Mouse (Mus musculus): ENCODE data around the gene Gm28035.
A peak's percentile ranks its signal among the peaks of the same experiment; 100 is the strongest.

Gm28035 gene

DNA sequence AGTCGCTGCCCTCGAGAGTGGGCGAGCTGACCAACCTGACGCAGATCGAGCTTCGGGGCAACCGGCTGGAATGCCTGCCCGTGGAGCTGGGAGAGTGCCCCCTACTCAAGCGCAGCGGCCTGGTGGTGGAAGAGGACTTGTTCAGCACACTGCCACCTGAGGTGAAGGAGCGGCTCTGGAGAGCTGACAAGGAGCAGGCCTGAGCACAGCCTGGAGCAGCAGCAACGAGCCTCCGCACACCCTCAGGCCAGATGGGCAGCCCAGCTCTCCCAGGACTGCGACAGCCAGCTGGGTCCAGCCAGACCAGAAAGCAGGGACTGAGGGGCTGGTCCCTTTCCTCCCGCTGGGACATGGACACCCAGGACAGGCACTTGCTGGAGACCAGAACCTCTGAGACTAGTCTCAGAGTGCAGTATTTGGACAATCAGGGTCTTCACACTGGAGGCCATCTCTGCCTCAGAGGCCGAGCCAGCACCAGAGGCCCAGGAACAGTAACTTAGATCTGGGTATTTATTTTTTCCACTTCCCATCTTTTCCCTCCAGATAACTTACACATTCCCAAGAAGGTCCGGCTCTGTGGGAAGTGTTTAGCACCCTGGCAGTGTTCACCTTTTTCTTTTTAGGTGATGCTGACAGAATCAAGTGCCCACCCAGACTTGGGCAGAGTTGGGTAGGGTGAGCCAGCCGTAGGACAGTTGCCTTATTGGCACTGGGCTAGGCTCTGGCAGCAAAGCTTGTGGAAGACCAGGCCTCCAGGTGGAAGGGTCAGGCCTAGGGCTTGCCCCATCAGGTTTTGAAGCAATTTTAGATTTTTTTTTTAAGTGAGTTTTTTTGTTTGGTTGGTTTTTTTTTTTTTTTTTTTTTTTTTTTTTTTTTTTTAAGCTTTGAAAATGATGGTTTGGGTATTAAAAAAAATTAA lies 21.8 kb downstream of the Gm28035 start:
- DNase-seq (ENCODE audit: low spot score in 2 of 2): no peak

DNA sequence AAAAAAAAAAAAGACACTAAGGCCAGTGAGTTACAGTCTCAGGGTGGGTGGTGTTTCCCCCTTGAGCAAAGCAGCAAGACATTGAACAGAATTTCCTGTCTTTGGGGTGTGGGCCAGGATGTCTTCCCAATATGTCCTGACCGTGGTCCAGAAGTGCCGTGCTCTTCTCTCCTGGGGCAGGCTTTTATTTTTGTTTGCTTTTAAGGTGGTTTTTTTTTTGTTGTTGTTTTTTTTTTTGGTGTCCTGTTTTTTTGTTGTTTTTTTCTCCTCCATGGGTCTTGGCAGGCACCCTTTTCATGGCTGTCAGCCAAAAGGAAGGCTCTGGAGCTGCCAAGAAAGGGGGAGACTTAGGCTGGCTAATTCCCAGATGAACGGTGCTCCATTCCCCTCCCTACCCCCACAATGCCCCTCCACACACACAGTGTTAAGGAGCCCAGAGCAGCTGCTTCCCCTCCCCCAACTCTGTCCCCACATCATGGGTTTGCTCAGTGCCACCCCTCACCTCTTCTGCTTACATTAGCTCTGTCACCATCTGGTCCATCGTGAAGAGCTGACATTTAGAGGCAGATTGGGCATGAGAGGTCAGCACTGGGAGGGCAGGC lies 22.6 kb downstream of the Gm28035 start:
- peak; percentile 82 to 86 for DNase-seq (ENCODE audit: low spot score in 2 of 2)

DNA sequence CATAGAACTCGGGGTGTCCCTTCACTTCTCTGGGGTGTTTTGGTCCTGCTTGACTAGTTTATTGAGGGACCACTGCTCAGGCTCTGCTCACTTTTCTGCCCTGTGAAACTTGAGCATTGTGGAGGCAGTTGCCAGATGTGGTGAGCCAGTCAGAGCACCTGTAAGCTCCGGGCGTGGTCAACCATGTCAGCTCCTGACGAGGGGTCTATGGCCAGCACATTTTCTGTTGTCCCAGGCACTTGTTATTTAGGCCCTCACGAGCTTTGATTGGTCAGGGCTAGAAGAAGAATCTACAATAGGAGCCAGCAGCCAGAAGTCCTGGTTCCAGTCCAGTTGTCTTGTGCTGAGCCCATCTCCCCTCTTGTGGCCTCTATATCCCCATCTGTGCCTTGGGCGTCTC lies 23.4 kb downstream of the Gm28035 start:
- no peak for DNase-seq (ENCODE audit: low spot score in 2 of 2)

DNA sequence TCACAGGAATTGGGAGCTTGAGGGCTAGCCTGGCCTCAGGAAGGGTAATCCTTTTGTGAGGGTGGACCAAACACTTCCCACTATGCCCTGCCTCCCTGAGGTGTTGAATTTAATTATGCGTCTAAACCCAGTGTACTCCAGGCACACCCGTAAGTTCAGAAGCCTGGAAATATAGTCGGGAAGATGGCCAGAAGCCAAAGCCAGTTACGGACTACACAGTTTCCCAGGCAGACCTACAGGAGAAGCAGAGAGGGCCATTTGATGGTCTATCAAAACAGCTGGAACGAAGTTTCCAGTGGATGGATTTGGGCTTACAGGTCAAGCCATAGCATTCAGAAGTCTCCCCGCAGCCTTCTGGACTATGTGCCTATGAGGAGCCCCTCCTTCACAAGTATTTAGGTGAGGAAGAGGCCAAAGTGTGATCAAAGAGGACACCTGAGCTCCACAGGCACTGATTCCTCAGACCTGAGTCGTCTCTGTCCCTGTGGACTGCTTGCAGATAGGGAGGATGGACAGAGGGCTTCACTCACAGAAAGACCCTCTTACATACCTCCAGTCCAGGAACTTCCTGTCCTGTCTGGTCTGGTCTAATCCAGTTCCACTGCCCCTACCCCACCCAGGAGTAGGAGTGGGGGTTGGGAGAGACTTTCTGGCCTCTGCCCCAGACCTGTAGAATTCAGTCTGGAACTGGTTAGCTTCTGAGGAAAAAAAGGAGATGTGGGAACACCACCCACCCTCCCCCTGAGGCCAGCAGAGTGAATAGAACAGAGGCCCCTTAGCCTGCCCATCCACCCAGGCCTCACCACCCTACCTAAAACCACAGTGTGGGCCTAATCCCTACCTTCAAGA lies 24.5 kb downstream of the Gm28035 start:
- DNase-seq (ENCODE audit: low spot score in 2 of 2): no peak

DNA sequence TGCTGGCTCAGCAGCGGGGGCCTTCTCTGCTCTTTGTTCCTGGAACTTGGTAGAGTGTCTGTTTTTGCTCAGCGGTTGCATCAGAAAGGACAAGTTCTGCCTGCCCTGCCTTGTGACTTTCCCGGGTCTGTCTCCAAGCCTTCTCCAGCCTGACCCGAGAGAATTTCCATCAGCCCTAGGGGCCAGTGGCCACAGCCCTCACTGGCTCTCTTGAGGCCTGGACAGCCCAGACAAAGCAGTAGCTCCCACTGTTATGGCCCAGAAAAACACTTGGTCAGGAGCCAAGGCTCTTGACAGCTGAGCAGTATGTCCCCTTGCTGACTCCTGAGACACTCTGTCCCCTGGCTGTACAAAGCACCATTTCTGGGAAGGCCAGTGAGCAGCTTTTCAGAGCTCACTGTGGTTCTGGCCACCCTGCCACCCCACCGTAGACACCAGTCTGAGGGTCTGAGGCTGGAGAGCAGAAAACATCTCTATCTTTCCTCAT lies 25.4 kb downstream of the Gm28035 start, which contains the start of gene Phyhd1:
Gene Phyhd1 (plus strand): TSS at position 437 of the 487 bp plus-strand sequence.
- peak; percentile 78 to 83 for DNase-seq (ENCODE audit: low spot score in 2 of 2)

DNA sequence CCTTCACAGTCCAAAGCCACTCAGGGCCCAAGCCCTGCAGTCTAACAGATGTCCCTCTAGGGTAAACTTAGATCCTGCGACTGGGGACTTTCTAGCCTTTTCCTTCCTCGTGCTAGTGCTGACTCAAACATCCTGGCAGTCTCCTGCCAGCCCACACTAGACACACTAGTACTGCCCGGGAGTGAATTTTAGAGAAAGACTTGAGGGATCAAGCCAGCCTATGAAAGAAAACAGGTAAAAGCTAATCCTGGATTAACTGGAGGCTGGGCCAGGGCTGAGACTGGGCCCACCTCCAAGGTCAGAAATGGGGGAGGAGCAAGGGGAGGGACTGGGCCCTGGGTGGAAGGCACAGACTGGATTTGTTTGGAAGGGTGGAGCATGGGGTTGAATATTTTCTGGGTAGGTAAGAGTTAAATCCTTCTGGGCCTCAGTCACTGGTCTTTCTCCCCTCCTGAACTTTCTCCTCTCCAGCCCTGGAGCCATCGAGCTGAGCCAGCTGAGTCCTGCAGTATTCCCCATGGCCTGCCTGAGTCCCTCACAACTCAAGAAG lies 26.1 kb downstream of the Gm28035 start:
- DNase-seq (ENCODE audit: low spot score in 2 of 2): peak in 1 of 2 experiments; percentile 50

DNA sequence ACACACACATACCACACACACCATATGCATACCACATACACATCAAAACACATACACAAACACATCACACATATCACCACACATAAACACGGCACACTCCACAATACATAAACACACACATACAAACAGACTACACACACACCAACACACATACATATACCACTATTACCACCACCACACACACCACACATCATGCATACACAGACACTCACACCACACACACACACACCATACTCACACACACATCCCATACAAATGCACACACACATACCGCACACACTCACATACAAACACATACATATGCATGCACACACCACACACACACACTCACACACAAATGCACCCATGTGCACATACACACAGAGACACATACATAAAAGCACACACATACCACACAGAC lies 27.1 kb downstream of the Gm28035 start:
- no peak for DNase-seq (ENCODE audit: low spot score in 2 of 2)

DNA sequence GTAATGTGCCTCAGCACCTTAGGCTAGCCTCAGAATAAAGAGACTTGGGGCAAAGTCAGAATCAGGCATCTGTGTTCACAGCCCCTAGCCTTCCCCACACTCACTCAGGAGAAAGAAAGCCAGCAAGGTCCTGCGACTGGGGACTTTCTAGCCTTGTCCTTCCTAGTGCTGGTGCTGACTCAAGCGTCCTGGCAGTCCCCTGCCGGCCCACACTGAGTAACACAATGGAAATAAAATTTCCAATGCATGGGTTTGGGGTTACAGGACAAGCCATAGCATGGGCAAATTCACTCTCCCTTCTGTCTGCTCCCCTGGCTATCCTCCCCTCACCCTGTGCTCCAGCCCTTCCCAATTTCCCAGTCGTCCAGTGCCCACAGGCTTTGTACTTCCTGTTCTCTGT lies 28.0 kb downstream of the Gm28035 start:
- DNase-seq (ENCODE audit: low spot score in 2 of 2): no peak

DNA sequence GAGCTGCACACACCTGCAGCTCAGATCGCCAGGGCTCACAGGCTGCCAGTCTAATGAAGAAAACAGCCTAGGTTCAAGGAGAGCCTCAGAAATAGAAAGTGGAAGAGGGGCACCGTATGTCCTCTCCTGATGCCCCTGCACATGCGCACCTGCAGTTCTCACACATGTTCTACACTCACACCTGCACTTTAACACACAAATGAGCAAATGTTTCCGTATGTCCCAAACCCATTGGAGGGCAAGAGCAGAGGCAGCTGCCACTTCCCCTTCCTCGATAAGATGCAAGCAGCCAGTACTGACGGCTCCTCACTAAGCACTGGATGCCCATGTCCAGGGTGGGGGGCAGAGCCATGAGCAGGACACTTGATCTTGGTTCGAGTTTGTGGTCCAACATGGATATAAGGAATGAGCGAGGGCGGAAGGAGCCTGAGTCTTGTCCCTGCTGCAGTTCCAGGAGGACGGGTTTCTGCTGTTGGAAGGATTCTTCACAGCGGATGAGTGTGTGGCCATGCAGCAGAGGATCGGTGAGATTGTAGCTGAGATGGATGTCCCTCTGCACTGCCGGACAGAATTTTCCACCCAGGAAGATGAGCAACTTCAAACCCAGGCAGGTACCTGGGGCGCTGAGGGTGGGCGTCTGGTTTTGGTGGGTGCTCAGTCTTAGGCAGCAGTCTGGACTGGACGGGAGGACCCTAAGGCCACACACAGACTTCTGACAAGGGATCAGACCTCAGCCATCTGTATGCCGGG lies 29.0 kb downstream of the Gm28035 start:
- peak in 1 of 2 experiments; percentile 25 for DNase-seq (ENCODE audit: low spot score in 2 of 2)

DNA sequence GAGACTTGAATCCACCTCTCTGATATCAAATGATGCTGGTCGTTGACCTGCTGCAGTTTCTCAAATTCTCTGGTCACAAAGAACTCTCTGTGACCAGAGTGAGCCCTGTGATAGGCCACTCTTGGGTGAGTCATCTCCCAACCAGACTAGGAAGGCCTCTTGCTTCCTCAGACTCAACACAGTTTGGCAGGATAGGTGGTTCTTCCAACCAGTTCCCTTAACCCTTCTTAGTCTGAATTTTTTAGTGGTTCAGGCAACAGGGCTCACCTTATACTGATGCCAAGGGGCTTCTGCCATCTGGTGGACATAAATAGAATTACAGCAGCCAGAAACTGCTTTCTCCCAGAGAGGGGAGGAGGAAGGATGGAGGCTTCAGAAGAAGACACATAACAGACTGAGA lies 29.8 kb downstream of the Gm28035 start:
- DNase-seq (ENCODE audit: low spot score in 2 of 2): peak; percentile 81 to 83

DNA sequence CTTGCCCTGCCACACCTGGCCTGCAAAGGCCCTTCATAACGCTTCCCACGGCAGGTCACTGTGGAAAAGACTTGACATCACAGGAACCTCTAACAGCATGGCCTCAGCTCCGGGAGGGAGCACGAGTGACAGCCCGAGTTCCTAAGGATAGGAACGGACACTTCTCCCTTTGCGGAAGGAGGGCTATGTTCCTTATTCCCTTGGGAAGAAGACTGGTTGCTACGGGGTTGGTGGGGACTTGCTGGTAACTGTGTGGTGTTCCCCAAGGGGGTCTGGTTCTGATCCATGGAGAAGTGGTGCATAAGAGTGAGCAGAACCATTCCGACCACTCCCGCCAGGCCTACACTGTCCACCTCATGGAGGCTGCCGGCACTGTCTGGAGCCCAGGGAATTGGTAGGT lies 40.4 kb downstream of the Gm28035 start, which contains the start of gene Gm28038:
Gene Gm28038 (plus strand): TSS at position 301 of the 400 bp plus-strand sequence.
- DNase-seq (ENCODE audit: low spot score in 2 of 2): no peak

DNA sequence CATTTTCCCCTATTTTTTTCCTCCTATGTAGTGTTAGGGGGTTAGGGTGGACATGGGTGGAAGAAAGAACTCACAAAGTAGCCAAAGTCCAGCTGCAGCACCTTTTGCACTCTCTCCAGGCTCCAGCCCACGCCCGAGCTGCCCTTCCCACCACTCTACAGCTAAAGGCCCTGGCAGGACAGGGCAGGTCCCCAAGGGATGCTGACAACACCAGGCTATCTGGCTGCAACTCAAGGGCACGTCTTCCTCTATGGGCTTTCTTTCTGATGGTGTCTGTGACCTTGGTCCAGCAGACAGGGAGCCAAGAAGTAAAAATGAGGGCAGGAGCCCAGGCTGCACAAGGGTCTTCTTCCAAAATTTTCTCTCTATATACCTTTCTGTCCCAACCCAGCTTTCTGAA lies 41.3 kb downstream of the Gm28035 start:
- DNase-seq (ENCODE audit: low spot score in 2 of 2): no peak

DNA sequence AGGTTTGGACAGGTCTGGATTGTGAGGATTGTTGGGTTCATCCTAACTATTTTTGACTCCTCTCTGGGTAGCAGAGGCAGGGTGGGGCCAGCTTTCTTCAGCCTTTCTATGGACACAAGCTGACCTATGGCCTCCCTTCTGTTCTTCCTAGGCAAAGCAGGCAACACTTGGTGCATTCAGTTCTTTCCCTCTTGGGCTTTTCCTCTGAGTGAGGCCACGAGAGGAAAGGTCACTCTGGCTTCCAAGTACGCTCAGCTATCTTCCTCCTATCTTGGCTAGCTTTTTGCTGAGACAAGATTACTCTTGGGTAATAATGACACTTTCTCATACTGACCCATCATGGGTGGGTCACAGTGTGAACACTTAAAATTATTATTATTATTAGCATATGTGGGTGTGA lies 42.8 kb downstream of the Gm28035 start:
- DNase-seq (ENCODE audit: low spot score in 2 of 2): no peak

DNA sequence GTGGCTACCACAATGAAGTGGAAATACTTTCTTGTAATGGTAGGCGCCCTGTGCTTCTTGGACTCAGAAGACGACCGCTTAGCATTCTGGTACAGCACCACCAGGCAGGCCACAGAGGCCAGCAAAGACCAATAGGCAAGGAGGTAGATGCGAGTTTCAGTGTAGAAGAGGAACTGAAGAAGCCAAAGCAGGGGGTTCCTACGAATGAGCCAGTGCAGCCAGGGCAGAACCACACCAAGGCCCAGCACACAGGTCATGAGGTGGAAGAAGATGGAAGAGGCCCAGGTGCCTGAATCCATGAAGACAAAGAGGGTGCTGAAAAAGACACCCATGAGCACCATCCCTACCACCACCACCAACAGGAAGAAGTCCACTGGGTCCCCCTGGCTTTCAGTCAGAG lies 44.6 kb downstream of the Gm28035 start:
- no peak for DNase-seq (ENCODE audit: low spot score in 2 of 2)

DNA sequence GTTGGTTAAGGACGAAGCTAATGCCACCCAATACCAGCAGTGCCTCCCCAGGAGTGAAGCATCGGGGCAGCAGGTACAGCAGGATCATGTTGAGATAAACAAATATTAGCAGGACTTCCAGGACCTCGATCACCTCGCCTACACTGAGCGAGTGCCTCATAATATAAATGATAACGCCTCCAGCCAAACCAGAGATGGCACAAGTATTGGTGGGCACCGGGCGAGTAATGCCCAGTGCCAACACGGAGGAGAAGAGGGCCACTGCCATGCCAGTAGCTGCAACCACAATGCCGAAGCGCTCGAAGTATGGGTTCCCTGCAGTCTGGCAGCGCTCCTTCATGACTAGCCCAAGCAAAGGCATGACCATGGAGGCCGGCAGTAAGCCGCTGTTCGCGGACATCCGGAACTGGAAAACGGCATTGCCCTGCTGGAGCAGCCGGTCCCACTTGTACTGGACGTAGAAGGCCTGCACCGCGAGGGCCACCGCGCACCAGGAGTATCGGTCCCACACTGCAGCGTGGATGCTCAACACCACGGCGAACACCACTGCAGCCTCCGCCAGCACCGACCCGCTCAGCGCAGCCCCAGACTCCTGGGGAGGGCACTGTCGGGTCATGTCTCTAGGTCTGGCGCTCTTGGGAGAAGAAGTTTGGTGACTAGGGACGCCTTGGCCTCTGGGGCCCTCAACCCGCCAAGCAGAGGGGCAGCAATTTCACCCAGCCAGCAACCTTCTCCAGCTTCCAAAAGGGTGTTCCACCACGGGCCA lies 45.2 kb downstream of the Gm28035 start:
- DNase-seq (ENCODE audit: low spot score in 2 of 2): peak; percentile 38 to 42

DNA sequence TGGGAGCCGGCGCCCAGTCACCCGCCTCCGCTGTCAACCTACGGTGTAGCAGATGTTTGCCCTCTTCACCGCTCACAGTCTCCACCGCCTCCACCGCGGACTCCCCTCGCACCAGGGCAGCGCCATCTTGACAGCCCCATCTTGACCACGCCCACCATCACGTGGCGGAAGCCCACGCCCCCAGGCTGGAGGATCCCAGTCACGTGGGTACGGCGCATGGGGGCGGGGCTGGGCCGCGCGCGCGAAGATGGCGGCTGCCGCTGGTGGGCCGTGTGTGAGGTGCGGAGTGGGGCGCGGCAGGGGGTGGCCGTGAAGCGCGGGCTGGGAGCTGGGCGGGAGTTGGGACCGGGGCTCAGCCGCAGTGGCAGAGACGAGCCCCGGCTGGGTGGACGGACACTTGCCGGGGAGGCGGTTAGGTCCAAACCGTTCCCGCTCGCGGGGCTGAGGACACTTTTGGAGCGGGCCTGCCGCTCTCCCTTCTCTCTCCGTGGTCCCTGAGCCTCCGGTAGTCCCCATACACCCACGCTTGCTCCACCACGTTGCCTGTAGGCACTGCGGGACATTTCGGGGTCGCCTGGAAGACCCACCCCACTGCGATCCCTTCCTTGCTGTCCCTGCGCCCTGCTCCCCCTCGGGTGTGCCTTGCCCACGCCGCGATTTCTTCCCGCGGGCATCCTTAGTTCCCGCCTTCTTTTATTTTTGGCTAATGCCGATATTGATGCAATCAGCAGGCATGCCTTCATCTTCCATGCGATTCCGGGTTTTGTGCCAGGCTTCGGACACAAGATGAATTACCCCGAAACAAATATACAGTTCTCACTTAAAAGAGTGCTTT lies 46.0 kb downstream of the Gm28035 start, which contains the start of the genes Dolk and Nup188:
Gene Dolk (minus strand): TSS at position 143 of the 835 bp plus-strand sequence.
Gene Nup188 (plus strand): TSS at position 206 of the 835 bp plus-strand sequence.
- peak; percentile 97 to 99 for DNase-seq (ENCODE audit: low spot score in 2 of 2)

DNA sequence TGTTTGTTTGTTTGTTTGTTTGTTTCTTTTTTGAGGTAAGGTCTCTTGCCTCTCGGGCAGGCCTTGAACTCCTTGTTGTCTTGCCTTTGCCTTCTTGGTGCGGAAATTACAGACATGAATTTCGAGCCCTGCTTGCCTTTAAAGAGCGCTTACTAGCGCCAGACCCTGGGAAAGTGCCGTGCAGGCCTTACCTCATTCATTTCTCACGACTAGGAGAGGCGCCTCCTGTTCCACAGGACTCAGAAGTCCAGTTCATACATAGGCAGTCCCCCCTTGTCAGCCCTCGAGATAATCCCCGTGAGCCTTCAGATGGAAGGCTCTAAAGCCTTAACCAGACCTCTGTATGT lies 46.6 kb downstream of the Gm28035 start:
- DNase-seq (ENCODE audit: low spot score in 2 of 2): no peak

DNA sequence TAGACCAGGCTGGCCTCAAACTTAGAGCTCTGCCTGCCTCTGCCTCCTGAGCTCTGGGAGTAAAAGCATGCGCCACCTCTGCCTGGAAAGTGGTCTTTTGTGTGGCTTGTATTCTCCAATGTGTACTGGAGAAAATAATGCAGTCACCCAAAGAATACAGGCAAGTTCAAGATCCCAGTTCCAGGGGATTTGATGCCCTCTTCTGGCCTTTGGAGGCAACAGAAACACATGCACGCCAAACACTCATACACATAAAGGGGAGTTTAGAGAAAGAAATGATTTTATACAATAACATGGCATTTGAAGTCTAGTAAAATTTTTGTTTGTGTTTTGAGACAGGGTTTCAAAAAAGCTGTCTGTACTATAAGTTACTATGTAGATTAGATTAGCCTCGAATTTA lies 59.2 kb downstream of the Gm28035 start:
- no peak for DNase-seq (ENCODE audit: low spot score in 2 of 2)

DNA sequence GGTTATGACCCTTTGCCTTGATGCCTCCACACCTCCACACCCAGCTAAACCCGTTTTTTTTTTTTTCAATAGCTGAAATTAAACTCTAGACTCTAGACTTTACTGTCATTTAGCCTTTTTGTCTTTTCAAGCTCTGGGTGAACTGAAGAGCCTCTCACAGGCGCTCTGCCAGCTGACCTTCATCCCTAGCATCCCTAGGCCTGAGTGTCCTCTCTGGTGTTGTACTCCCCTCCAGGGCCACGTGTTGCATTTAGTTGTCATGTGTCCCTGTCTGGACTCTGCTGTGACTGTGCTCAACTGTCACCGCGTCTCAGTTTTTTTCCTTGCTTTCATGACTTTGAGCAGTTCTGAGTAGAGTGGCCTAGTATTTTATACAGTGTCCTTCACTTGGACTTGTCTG lies 59.6 kb downstream of the Gm28035 start:
- DNase-seq (ENCODE audit: low spot score in 2 of 2): no peak

Data from right cerebral cortex, postnatal 10 days (tissue).